Mouse (Mus musculus) midbrain, postnatal 0 days (tissue): ENCODE data around the gene Usp47. TPM values are rescaled to one million over a fixed set of nuclear protein-coding genes. Genes with fewer than 3 reads are reported as not detected.

ENCODE experiments used
- ATAC-seq: fragments of 200-750 bp; cut with Nextera tagmentation; 2 replicates; pipeline ENCODE4 v1.8.0; 2017; ENCODE audit warnings: moderate number of reproducible peaks, mild to moderate bottlenecking, moderate TSS enrichment, moderate library complexity; ENCODE audit not compliant: low FRiP score
- DNase-seq: peaks from one replicate; pipeline ENCODE4 v3.0.0-alpha.2; 2015; ENCODE audit warnings: low spot score
- H3K27ac ChIP-seq: fragments of 300-500 bp; sonication (generic); 2 replicates; pipeline ENCODE4 v1.5.1; 2014; ENCODE audit warnings: low read depth, mild to moderate bottlenecking, low read length, mixed read lengths
- H3K27me3 ChIP-seq: fragments of 300-500 bp; sonication (generic); 2 replicates; pipeline ENCODE4 v1.6.1; 2014; ENCODE audit warnings: low read length, control low read depth, mixed read lengths; ENCODE audit not compliant: insufficient read depth
- H3K36me3 ChIP-seq: fragments of 300-500 bp; sonication (generic); 2 replicates; pipeline ENCODE4 v1.6.1; 2014; ENCODE audit warnings: low read length, control low read depth, mixed read lengths; ENCODE audit not compliant: insufficient read depth
- H3K4me1 ChIP-seq: fragments of 300-500 bp; sonication (generic); 2 replicates; pipeline ENCODE4 v1.6.1; 2014; ENCODE audit warnings: mild to moderate bottlenecking, control low read depth, antibody characterized with exemption, low read length, mixed read lengths; ENCODE audit not compliant: insufficient read depth
- H3K4me2 ChIP-seq: fragments of 300-500 bp; sonication (generic); 2 replicates; pipeline ENCODE4 v1.6.1; 2014; ENCODE audit warnings: low read depth, mild to moderate bottlenecking, low read length, mixed read lengths; ENCODE audit not compliant: poor library complexity, severe bottlenecking
- H3K4me3 ChIP-seq: fragments of 300-500 bp; sonication (generic); 2 replicates; pipeline ENCODE4 v1.5.1; 2014; ENCODE audit warnings: low read depth, mild to moderate bottlenecking, low read length, moderate library complexity
- H3K9ac ChIP-seq: fragments of 300-500 bp; sonication (generic); replicated peaks from 2 replicates; pipeline ENCODE4 v1.6.1; 2014; ENCODE audit warnings: mild to moderate bottlenecking, low read length, moderate library complexity, mixed read lengths; ENCODE audit not compliant: poor library complexity, severe bottlenecking
- H3K9me3 ChIP-seq: fragments of 300-500 bp; sonication (generic); 2 replicates; pipeline ENCODE4 v1.6.1; 2016; ENCODE audit warnings: low read length, control low read depth
- CTCF ChIP-seq: IDR thresholded peaks from 2 replicates; pipeline ENCODE4 v1.5.1; 2016; ENCODE audit warnings: antibody characterized with exemption, mild to moderate bottlenecking
- WGBS: fragments of 180-500 bp; shearing (Covaris S2); extraction: QIAGEN DNeasy Blood & Tissue Kit; methylation state at CpG from one replicate; pipeline ENCODE4 v1.1.7; 2014; 5-methylcytosine and 5-hydroxymethylcytosine counted together
- polyA plus RNA-seq: library from polyadenylated mRNA; unstranded; fragments of >200 nt; fragmentation: Nextera tagmentation; extraction: Ambion mirVana; gene quantifications from 2 replicates; pipeline ENCODE4 v1.2.1, GENCODE M21; 2015
- total RNA-seq: library from RNA; depleted of rRNA; stranded (reverse); fragments of >200 nt; gene quantifications from 2 replicates; pipeline ENCODE4 v1.2.3, GENCODE M21; 2014

The Usp47 gene
- total and polyA plus RNA-seq, 2 experiments from 2014 or later = 52.2 to 79.0 TPM

DNA sequence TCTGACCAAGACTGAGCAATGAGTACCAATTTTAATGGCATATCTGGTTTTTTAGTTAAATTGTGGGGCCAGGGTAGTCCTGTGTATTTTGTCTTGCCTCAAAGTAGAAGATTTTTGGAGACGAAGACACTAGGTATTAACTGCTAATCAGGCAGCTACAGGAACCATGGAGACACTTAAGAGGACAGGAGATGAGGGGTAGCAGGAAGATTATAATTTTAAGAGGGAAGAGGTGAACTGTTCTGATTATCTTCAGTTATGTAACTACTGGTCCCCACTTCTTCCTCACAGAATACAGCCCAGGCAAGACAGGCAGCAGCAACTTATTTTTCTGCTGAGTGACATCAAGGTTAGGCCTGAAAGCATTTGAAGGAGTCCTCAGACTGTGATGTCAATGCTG, 21.9 kb downstream of the Usp47 start:
- ATAC-seq (no peak), DNase-seq (no peak)
- no peak overlapping the region for H3K27ac ChIP-seq
- H3K4me2 ChIP-seq = no peak overlapping the region
- no peaks in the 10 kb centered on the region for H3K9me3 ChIP-seq
- H3K27me3 ChIP-seq = no peaks in the 10 kb centered on the region
- no peaks in the 10 kb centered on the region for H3K36me3 ChIP-seq
- no peaks in the 10 kb centered on the region for H3K4me1 ChIP-seq
- no peak overlapping the region for H3K4me3 ChIP-seq
- no peak overlapping the region for H3K9ac ChIP-seq
- no peak for TF ChIP-seq CTCF
- 73% methylated on average over 1 of the region's 1 CpGs for WGBS

DNA sequence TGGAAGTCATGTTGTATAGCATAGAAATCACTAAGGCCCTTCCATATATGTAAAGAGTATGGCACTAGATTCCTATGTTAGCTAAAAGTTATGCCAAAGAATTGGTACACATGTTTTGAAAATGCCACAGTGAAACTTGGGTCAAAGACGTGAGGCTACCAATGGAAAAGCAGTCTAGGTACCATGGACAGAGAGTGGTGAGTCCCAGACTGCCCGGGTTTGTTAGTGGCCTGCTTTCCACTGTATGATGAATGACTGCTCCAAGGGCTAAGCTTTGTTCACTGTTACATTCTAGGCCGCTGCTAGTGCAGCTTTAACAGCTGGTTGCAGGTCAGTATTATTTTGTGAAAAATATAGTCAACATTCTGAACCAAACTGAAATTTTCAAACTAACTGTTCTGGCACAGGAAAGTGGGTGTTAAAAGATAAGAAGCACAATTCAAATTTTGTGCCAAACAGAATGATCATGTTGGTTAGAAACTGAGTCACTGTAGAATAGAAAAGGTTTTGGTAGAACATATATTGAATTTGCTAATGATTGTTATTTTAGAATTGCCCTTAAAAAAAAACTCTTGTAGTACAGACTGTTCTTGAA, 22.6 kb downstream of the Usp47 start:
- ATAC-seq (no peak), DNase-seq (no peak)
- WGBS = 74% methylated on average over 3 of the region's 3 CpGs
- no peak overlapping the region for H3K9ac ChIP-seq
- no peaks in the 10 kb centered on the region for H3K4me1 ChIP-seq
- H3K36me3 ChIP-seq = no peaks in the 10 kb centered on the region
- H3K27me3 ChIP-seq = no peaks in the 10 kb centered on the region
- TF ChIP-seq CTCF = no peak
- no peaks in the 10 kb centered on the region for H3K9me3 ChIP-seq
- H3K27ac ChIP-seq = no peak overlapping the region
- H3K4me3 ChIP-seq = no peak overlapping the region
- no peak overlapping the region for H3K4me2 ChIP-seq

DNA sequence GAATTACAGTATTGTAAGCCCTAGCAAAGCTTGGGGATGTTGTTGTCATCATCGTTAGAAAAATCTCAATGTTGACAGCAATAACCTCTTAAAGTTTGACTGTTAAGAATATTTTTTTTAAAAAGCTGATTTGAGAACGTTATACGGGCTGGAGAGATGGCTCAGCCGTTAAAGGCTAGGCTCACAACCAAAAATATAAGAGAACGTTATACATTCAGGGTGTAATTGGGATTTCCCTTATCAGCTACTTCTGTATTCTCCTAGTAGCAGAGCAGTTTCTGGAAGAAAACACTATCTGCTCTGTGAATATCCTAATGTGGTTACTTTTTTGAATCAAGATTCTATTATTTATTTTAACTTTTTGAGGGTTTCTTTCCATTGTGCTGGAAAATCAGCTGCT, 25.3 kb downstream of the Usp47 start:
- Histone ChIP-seq H3K9ac (no peak overlapping the region), H3K4me2 (no peak overlapping the region), H3K27me3 (no peaks in the 10 kb centered on the region), H3K36me3 (no peaks in the 10 kb centered on the region), H3K4me1 (no peaks in the 10 kb centered on the region), H3K9me3 (no peaks in the 10 kb centered on the region), H3K4me3 (no peak overlapping the region), H3K27ac (no peak overlapping the region)
- no peak for TF ChIP-seq CTCF
- DNase-seq = no peak
- ATAC-seq = no peak
- WGBS = 90% methylated on average over 5 of the region's 5 CpGs

DNA sequence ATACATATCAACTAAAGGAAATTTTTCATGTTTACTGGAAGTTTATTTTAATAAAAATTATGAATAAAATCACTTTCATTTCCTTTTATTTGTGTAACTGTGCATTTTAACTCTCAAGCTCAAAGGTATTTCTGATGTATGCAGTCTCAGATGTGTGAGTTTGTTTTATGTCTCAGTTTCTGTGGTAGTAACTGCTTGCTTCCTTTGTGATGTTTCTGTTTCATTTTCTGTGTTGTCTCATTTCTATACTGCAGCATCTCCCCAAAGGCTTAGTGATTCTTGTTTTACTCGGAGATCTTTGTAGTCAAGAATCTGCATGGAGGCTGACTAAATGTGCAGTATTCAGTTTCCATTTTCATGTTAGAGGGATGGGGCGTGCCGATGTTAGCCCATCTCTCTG, 30.4 kb downstream of the Usp47 start:
- H3K9ac ChIP-seq = no peak overlapping the region
- peaks cover 8% of the 10 kb centered on the region; the same call in 1 of the 2 replicates for H3K36me3 ChIP-seq
- H3K4me2 ChIP-seq = no peak overlapping the region
- DNase-seq (no peak), ATAC-seq (no peak)
- no peaks in the 10 kb centered on the region for H3K27me3 ChIP-seq
- WGBS = 81% methylated on average over 3 of the region's 3 CpGs
- no peak overlapping the region for H3K4me3 ChIP-seq
- H3K27ac ChIP-seq = no peak overlapping the region
- no peaks in the 10 kb centered on the region for H3K4me1 ChIP-seq
- no peaks in the 10 kb centered on the region for H3K9me3 ChIP-seq
- TF ChIP-seq CTCF = no peak

DNA sequence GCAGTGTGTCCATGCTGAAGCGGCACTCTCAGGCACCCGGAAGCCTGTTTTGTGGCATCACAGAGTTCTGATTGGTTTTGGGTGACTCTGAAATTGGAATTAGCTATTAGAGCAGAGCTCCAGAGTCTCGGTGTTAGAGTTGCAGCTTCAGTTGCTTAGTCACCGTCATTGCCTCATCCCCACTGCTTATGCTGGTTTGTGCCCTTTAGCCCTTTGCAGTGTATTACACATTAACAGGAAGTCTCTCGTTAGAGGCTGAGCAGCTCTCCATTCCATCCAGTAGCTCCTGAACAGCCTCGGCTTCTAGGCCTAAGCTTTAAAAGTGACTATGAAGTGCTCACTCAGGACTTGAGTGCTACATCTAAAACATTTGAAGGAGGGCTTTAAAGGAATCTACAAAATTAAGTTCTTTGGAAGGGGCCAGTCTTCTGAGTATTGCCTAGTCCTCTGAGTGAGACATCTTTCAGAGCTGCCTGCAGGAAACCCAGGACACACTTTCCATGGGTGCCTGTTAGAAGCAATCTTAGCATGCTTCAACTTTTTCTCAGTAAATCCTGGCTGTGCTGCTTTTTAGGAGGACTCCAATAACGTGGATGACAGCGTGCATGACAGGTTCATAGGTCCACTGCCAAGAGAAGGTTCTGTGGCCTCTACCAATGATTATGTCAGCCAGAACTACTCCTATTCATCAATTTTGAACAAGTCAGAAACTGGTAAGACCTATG, 32.8 kb downstream of the Usp47 start:
- Histone ChIP-seq H3K36me3 (peaks cover 15% of the 10 kb centered on the region), H3K9me3 (no peaks in the 10 kb centered on the region), H3K27me3 (no peaks in the 10 kb centered on the region), H3K4me3 (no peak overlapping the region), H3K27ac (no peak overlapping the region), H3K4me2 (no peak overlapping the region), H3K4me1 (no peaks in the 10 kb centered on the region), H3K9ac (no peak overlapping the region)
- TF ChIP-seq CTCF = no peak
- no peak for DNase-seq
- 87% methylated on average over 8 of the region's 8 CpGs for WGBS
- ATAC-seq = no peak

DNA sequence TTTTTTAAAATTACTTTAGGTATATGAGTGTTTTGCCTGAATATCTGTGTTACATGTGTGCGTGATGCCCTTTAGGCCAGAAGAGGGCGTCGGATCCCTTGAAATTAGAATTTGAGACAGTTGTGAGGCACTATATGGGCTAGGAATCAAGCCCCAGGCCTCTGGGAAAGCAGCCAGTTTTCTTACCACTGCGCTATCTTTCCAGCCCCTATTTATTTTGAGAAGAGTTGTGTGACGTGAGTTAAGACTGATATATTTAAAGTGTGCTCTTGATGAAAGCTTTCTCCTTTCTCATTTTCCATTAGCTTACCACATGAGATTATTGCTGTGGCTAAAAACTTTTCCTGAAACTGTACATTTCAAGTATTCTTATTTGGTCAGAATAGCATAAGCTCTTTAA, 51.6 kb downstream of the Usp47 start:
- Histone ChIP-seq H3K36me3 (peaks cover 9% of the 10 kb centered on the region), H3K4me1 (no peaks in the 10 kb centered on the region), H3K27me3 (no peaks in the 10 kb centered on the region), H3K4me3 (no peak overlapping the region), H3K4me2 (no peak overlapping the region), H3K9me3 (no peaks in the 10 kb centered on the region), H3K9ac (no peak overlapping the region), H3K27ac (no peak overlapping the region)
- ATAC-seq (no peak), DNase-seq (no peak)
- no peak for TF ChIP-seq CTCF
- 90% methylated on average over 5 of the region's 5 CpGs for WGBS
